Mouse (Mus musculus) heart, adult 2 months (tissue): ENCODE measurements around the gene Rbms1. TPM values are rescaled to one million over a fixed set of nuclear protein-coding genes. Genes with fewer than 3 reads are reported as not detected.
A peak's percentile ranks its signal among the peaks of the same experiment; 100 is the strongest.

Experiments
- DNase-seq, 2 experiments: peaks; one replicate each; pipeline ENCODE4 v3.0.0; 2021
- H3K27ac ChIP-seq: fragments of 200-600 bp; 2 replicates; pipeline ENCODE4 v1.8.1; 2022
- H3K27me3 ChIP-seq: fragments of 200-500 bp; 2 replicates; pipeline ENCODE4 v1.6.1; 2012; ENCODE audit warnings: mild to moderate bottlenecking, low read length, inconsistent platforms, mixed read lengths; ENCODE audit not compliant: control insufficient read depth, insufficient read depth
- H3K36me3 ChIP-seq: fragments of 200-500 bp; 2 replicates; pipeline ENCODE4 v1.6.1; 2012; ENCODE audit warnings: low read length, inconsistent platforms; ENCODE audit not compliant: control insufficient read depth, insufficient read depth
- H3K4me1 ChIP-seq: fragments of 200-500 bp; 2 replicates; pipeline ENCODE4 v1.6.1; 2011; ENCODE audit warnings: low read length; ENCODE audit not compliant: control insufficient read depth, insufficient read depth
- H3K4me3 ChIP-seq: fragments of 200-600 bp; 2 replicates; pipeline ENCODE4 v1.8.1; 2022
- H3K79me2 ChIP-seq: fragments of 200-500 bp; replicated peaks from 2 replicates; pipeline ENCODE4 v1.6.1; 2012; ENCODE audit warnings: mild to moderate bottlenecking, inconsistent platforms, low read length, moderate library complexity, mixed read lengths; ENCODE audit not compliant: control insufficient read depth, insufficient read depth
- H3K9ac ChIP-seq: fragments of 200-500 bp; 2 replicates; pipeline ENCODE4 v1.6.1; 2012; ENCODE audit warnings: low read depth, mild to moderate bottlenecking, control low read depth, inconsistent platforms, low read length, mixed read lengths
- CTCF ChIP-seq: fragments of 200-600 bp; IDR thresholded peaks from 2 replicates; pipeline ENCODE4 v1.8.1; 2022; ENCODE audit warnings: antibody characterized with exemption, mild to moderate bottlenecking, moderate library complexity
- EP300 ChIP-seq: fragments of 200-500 bp; IDR thresholded peaks from 2 replicates; pipeline ENCODE4 v1.6.1; 2011; ENCODE audit warnings: low read depth, low read length, control low read depth; ENCODE audit not compliant: insufficient read depth
- POLR2A ChIP-seq: fragments of 200-500 bp; IDR thresholded peaks from 2 replicates; pipeline ENCODE4 v1.6.1; 2011; ENCODE audit warnings: mild to moderate bottlenecking, low read depth, low read length, control low read depth; ENCODE audit not compliant: insufficient read depth
- WGBS: fragments of 180-500 bp; shearing (Covaris S2); methylation state at CpG from one replicate; pipeline ENCODE4 v1.1.7; 2018; 5-methylcytosine and 5-hydroxymethylcytosine counted together
- intact Hi-C: fragments of 180-260 bp; cut with DNase I; formaldehyde crosslinking; loops from one replicate; pipeline ENCODE4 v1.15.1; 2025
- polyA plus RNA-seq: library from polyadenylated mRNA; depleted of rRNA; stranded (reverse); fragments of >200 nt; gene quantifications from 2 replicates; pipeline ENCODE4 v1.2.3, GENCODE M21; 2012
- total RNA-seq, 2 experiments: library from RNA; stranded (reverse); gene quantifications; 2 replicates each; pipeline ENCODE4 v1.2.3; 2021

The Rbms1 gene
- total and polyA plus RNA-seq, 3 experiments = 44.5 to 79.4 (median 48.7) TPM

DNA sequence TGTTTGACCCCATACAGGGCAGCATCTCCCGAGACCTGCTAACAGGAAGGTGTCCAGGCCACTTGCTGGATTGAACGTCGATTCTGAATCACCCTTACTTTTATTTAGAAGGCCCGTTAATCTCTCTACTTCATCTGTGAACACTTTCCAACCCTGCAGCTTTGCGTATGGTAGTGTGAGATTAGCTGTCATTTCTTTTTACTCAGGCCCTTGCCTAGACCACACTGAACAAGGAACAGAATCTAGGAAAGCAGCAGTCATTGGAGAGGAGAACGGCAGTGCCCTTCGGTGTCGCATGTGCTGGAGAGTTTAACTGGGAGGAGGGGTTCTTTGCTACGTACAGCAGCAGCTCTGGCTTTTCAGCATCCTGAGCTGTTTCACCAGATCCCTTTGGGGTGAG lies 167.1 kb downstream of the Rbms1 start:
- H3K27ac ChIP-seq = no peak overlapping the region
- WGBS = 80% methylated on average over 9 of the region's 9 CpGs
- H3K9ac ChIP-seq = no peak overlapping the region
- no peaks in the 10 kb centered on the region for H3K27me3 ChIP-seq
- intact Hi-C loops = loop anchor here (5.0 kb wide), 1 partner anchor 656 kb away; no protein-coding TSS in a partner anchor
- H3K79me2 ChIP-seq = peaks cover 5% of the 10 kb centered on the region; the same call in 1 of the 2 replicates
- no peak for DNase-seq
- peaks cover 17% of the 10 kb centered on the region for H3K36me3 ChIP-seq
- TF ChIP-seq CTCF = no peak
- no peak for TF ChIP-seq POLR2A
- TF ChIP-seq EP300 = no peak
- no peak overlapping the region for H3K4me3 ChIP-seq
- H3K4me1 ChIP-seq = no peaks in the 10 kb centered on the region; the same call in 1 of the 2 replicates

GRCm38 (mm10) chr2:60792506-60792905 lies 170.5 kb downstream of the Rbms1 start:
- intact Hi-C loops = no loop called here
- Histone ChIP-seq H3K4me1 (peaks cover 1% of the 10 kb centered on the region; the same call in 1 of the 2 replicates), H3K27ac (no peak overlapping the region), H3K27me3 (no peaks in the 10 kb centered on the region), H3K36me3 (peaks cover 24% of the 10 kb centered on the region), H3K4me3 (no peak overlapping the region), H3K9ac (no peak overlapping the region), H3K79me2 (peaks cover 5% of the 10 kb centered on the region; the same call in 1 of the 2 replicates)
- DNase-seq = no peak
- WGBS = 91% methylated on average over 4 of the region's 4 CpGs
- TF ChIP-seq CTCF = no peak
- TF ChIP-seq POLR2A = no peak
- TF ChIP-seq EP300 = no peak

DNA sequence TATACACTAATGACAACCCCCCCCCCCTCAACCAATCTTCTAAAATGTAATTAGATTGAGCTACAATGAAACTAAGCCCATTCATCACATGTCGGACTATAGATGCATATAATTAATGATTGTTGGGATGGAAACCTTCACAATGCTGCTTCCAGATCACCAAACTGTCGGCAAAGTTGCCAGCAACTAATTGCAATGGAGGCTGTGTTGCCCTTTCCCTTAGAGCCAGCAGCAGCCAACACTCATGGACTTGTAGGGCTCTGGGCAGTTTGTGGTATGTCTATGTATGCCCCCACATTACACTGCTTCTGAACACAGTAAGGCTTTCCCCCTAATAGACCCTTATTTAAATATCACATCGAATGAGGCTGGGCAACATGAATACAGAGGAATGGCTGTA lies 173.9 kb downstream of the Rbms1 start:
- Histone ChIP-seq H3K4me1 (peaks cover 1% of the 10 kb centered on the region; the same call in 1 of the 2 replicates), H3K4me3 (no peak overlapping the region), H3K9ac (no peak overlapping the region), H3K27me3 (no peaks in the 10 kb centered on the region), H3K36me3 (peaks cover 17% of the 10 kb centered on the region), H3K27ac (no peak overlapping the region), H3K79me2 (peaks cover 7% of the 10 kb centered on the region)
- TF ChIP-seq POLR2A (no peak), CTCF (no peak)
- intact Hi-C loops = no loop called here
- 96% methylated on average over 3 of the region's 3 CpGs for WGBS
- DNase-seq = no peak

GRCm38 (mm10) chr2:60788173-60788908 lies 174.7 kb downstream of the Rbms1 start:
- no peaks in the 10 kb centered on the region for H3K27me3 ChIP-seq
- no peak overlapping the region for H3K27ac ChIP-seq
- WGBS = 84% methylated on average over 6 of the region's 6 CpGs
- intact Hi-C loops = no loop called here
- TF ChIP-seq EP300 (no peak), CTCF (no peak), POLR2A (no peak)
- peaks cover 15% of the 10 kb centered on the region for H3K36me3 ChIP-seq
- H3K4me3 ChIP-seq = no peak overlapping the region
- peaks cover 1% of the 10 kb centered on the region; the same call in 1 of the 2 replicates for H3K4me1 ChIP-seq
- no peak overlapping the region for H3K9ac ChIP-seq
- DNase-seq = no peak
- peaks cover 5% of the 10 kb centered on the region for H3K79me2 ChIP-seq

DNA sequence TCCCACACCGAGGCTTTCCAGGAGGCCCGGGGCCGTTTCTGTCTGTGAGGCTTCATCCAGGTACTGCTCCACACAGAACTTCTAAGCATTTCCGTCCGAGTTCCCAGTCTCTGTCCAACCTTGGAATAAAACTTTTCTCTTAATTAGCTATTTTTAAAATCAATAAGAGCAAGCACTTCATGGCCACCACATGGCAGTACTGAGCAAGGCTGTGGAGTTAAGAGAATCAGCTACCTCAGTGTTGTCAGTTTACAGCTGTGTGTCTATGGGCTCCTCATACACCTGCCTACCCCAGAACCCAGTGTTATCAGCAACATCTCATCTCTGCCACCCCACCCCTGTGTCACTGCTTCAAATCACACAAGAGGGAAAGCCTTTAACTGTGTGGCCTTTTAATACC lies 175.9 kb downstream of the Rbms1 start:
- Histone ChIP-seq H3K36me3 (peaks cover 14% of the 10 kb centered on the region), H3K79me2 (peaks cover 7% of the 10 kb centered on the region), H3K9ac (no peak overlapping the region), H3K4me1 (peaks cover 1% of the 10 kb centered on the region; the same call in 1 of the 2 replicates), H3K27ac (no peak overlapping the region), H3K27me3 (no peaks in the 10 kb centered on the region), H3K4me3 (no peak overlapping the region)
- WGBS = 89% methylated on average over 5 of the region's 5 CpGs
- intact Hi-C loops = no loop called here
- TF ChIP-seq CTCF (peak; percentile 42), POLR2A (no peak)
- no peak for DNase-seq

DNA sequence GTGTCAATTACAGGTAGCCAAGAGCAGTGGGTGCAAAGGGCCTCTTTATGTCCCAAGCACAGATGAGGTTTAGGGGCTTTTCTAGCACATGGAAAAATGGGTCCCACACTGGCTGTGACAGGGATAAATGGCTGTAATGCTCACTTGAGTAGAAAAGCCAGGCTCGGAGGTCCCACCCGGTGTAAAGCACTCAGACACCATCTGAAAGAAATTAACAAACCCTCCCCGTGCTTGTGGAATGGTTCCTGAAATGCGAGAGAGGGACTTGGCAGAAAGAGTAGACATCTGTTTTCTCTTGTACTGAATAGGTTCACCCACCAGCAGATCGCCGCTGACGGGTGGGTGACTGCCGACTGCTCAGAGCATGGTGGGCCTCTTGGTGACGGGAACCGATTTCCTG lies 176.7 kb downstream of the Rbms1 start:
- Histone ChIP-seq H3K4me3 (no peak overlapping the region), H3K79me2 (peaks cover 5% of the 10 kb centered on the region), H3K36me3 (peaks cover 11% of the 10 kb centered on the region), H3K4me1 (peaks cover 1% of the 10 kb centered on the region; the same call in 1 of the 2 replicates), H3K27ac (no peak overlapping the region), H3K27me3 (no peaks in the 10 kb centered on the region), H3K9ac (no peak overlapping the region)
- no peak for DNase-seq
- no peak for TF ChIP-seq CTCF
- no peak for TF ChIP-seq EP300
- TF ChIP-seq POLR2A = no peak
- intact Hi-C loops = no loop called here
- 65% methylated on average over 10 of the region's 10 CpGs for WGBS
